Mouse (Mus musculus) liver, adult 2 months (tissue): Measurements from ENCODE around the gene Sall1. TPM values are rescaled to one million over a fixed set of nuclear protein-coding genes. Genes with fewer than 3 reads are reported as not detected.

Experiments used
- DNase-seq: peaks from one replicate; pipeline ENCODE4 v3.0.0-alpha.2; 2011; ENCODE audit warnings: low read depth, low spot score; ENCODE audit errors: extremely low read depth
- H3K27ac ChIP-seq: fragments of 200-500 bp; replicated peaks from 2 replicates; pipeline ENCODE4 v1.5.1; 2012; ENCODE audit warnings: low read depth, mild to moderate bottlenecking, control low read depth, inconsistent platforms, low read length; ENCODE audit not compliant: insufficient read depth
- H3K27me3 ChIP-seq: fragments of 200-500 bp; 2 replicates; pipeline ENCODE4 v1.6.1; 2012; ENCODE audit warnings: mild to moderate bottlenecking, moderate library complexity, low read length, inconsistent platforms; ENCODE audit not compliant: control insufficient read depth, insufficient read depth
- H3K36me3 ChIP-seq: fragments of 200-500 bp; 2 replicates; pipeline ENCODE4 v1.6.1; 2012; ENCODE audit warnings: low read length, inconsistent platforms; ENCODE audit not compliant: control insufficient read depth, insufficient read depth
- H3K4me1 ChIP-seq: fragments of 200-500 bp; 2 replicates; pipeline ENCODE4 v1.6.1; 2011; ENCODE audit warnings: low read length; ENCODE audit not compliant: control insufficient read depth, insufficient read depth
- H3K4me3 ChIP-seq: fragments of 200-500 bp; 2 replicates; pipeline ENCODE4 v1.5.1; 2011; ENCODE audit warnings: low read depth, mild to moderate bottlenecking, control low read depth, low read length, moderate library complexity; ENCODE audit not compliant: insufficient read depth
- H3K79me2 ChIP-seq: fragments of 200-500 bp; 2 replicates; pipeline ENCODE4 v1.6.1; 2012; ENCODE audit warnings: inconsistent platforms, mild to moderate bottlenecking, low read length, moderate library complexity; ENCODE audit not compliant: control insufficient read depth, insufficient read depth
- H3K9ac ChIP-seq: fragments of 200-500 bp; 2 replicates; pipeline ENCODE4 v1.6.1; 2012; ENCODE audit warnings: low read depth, mild to moderate bottlenecking, control low read depth, inconsistent platforms, low read length
- CTCF ChIP-seq: fragments of 200-500 bp; IDR thresholded peaks from 2 replicates; pipeline ENCODE4 v1.5.1; 2011; ENCODE audit warnings: low read depth, low read length, control low read depth
- POLR2A ChIP-seq: fragments of 200-500 bp; IDR thresholded peaks from 2 replicates; pipeline ENCODE4 v1.6.1; 2011; ENCODE audit warnings: low read length, control low read depth; ENCODE audit not compliant: insufficient read depth; ENCODE audit errors: extremely low read depth
- WGBS: fragments of 180-500 bp; shearing (Covaris S2); methylation state at CpG from one replicate; pipeline ENCODE4 v1.1.7; 2018; 5-methylcytosine and 5-hydroxymethylcytosine counted together
- polyA plus RNA-seq: library from polyadenylated mRNA; depleted of rRNA; stranded (reverse); fragments of >200 nt; gene quantifications from 2 replicates; pipeline ENCODE4 v1.2.3, GENCODE M21; 2012
- total RNA-seq: library from RNA; depleted of rRNA; stranded (reverse); fragments of >200 nt; gene quantifications from 2 replicates; pipeline ENCODE4 v1.2.3, GENCODE M21; 2014

The Sall1 gene
- total and polyA plus RNA-seq, 2 experiments, result 6.2 to 19.4 TPM

GRCm38 (mm10) chr8:89024796-89025195 lies 19.2 kb downstream of the Sall1 start:
- H3K79me2 ChIP-seq, result no peaks in the 10 kb centered on the region
- H3K4me1 ChIP-seq, result peaks cover 4% of the 10 kb centered on the region
- TF ChIP-seq CTCF (no peak), POLR2A (no peak)
- no peak overlapping the region for H3K27ac ChIP-seq
- H3K27me3 ChIP-seq, result no peaks in the 10 kb centered on the region
- no peak overlapping the region for H3K9ac ChIP-seq
- 66% methylated on average over 6 of the region's 6 CpGs for WGBS
- DNase-seq, result no peak
- no peaks in the 10 kb centered on the region; the same call in 1 of the 2 replicates for H3K36me3 ChIP-seq
- no peak overlapping the region for H3K4me3 ChIP-seq

DNA sequence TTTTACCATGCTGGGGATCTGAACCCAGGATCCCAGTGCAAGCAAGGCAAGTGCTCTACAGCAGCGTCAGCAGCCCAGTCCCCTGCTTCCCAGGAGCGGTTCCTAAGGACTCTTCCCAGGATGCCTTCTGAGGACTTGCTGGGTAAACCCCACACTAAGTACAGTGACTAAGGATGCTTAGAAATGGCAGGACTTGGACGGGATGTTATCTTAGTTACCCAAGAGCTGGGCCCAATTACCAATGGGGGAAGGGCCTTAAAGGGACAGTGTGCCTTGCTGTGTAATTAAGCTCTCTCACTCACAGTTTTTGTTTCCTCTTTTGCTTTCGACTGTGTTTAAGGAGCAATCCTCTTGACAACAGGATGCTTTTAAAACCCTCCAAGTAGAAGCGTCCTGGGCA lies 22.8 kb downstream of the Sall1 start:
- Histone ChIP-seq H3K27ac (no peak overlapping the region), H3K36me3 (no peaks in the 10 kb centered on the region), H3K4me1 (peaks cover 6% of the 10 kb centered on the region), H3K79me2 (no peaks in the 10 kb centered on the region), H3K4me3 (no peak overlapping the region), H3K9ac (no peak overlapping the region), H3K27me3 (no peaks in the 10 kb centered on the region)
- TF ChIP-seq CTCF (no peak), POLR2A (no peak)
- WGBS, result 7% methylated on average over 5 of the region's 5 CpGs
- DNase-seq, result peak; percentile 83

DNA sequence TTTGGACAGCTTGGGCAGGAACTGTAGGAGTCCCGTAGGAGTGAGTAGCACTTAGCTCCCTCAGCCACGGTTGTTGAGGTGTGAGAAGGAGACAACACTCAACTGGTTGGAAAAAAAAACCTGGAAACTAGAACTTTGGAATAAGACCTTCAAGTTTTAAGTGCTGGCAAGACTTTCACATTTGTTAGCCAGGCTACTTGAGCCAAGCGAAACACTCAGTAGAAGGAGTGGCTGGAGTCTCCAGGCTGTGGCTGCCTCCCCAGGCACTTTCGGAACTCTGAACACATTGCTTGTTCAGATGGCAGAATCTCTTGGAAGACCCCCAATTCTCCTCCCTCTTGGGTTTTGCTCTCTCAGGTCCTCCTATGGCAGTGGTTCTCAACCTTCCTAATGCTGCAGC lies 26.1 kb downstream of the Sall1 start:
- H3K36me3 ChIP-seq, result no peaks in the 10 kb centered on the region
- H3K27ac ChIP-seq, result no peak overlapping the region
- H3K4me1 ChIP-seq, result peaks cover 12% of the 10 kb centered on the region
- no peaks in the 10 kb centered on the region for H3K27me3 ChIP-seq
- H3K9ac ChIP-seq, result no peak overlapping the region
- no peak for TF ChIP-seq POLR2A
- no peak for TF ChIP-seq CTCF
- no peaks in the 10 kb centered on the region for H3K79me2 ChIP-seq
- H3K4me3 ChIP-seq, result no peak overlapping the region
- DNase-seq, result no peak
- WGBS, result 85% methylated on average over 4 of the region's 4 CpGs

- H3K27ac ChIP-seq, result no peak overlapping the region
- H3K9ac ChIP-seq, result no peak overlapping the region
- H3K27me3 ChIP-seq, result no peaks in the 10 kb centered on the region
- no peak overlapping the region for H3K4me3 ChIP-seq
- 60% methylated on average over 7 of the region's 7 CpGs for WGBS
- no peaks in the 10 kb centered on the region for H3K36me3 ChIP-seq
- no peak for TF ChIP-seq POLR2A
- no peak for TF ChIP-seq CTCF
- peaks cover 17% of the 10 kb centered on the region for H3K4me1 ChIP-seq
- no peaks in the 10 kb centered on the region for H3K79me2 ChIP-seq
- no peak for DNase-seq
Measured at GRCm38 (mm10) chr8:89016465-89017070, 27.4 kb downstream of the Sall1 start.

GRCm38 (mm10) chr8:89015539-89015938 lies 28.4 kb downstream of the Sall1 start:
- H3K36me3 ChIP-seq, result no peaks in the 10 kb centered on the region
- 16% methylated on average over 6 of the region's 6 CpGs for WGBS
- H3K79me2 ChIP-seq, result no peaks in the 10 kb centered on the region
- peaks cover 13% of the 10 kb centered on the region for H3K4me1 ChIP-seq
- H3K9ac ChIP-seq, result no peak overlapping the region
- no peak overlapping the region for H3K4me3 ChIP-seq
- DNase-seq, result peak; percentile 91
- no peaks in the 10 kb centered on the region for H3K27me3 ChIP-seq
- peak overlapping the region; percentile 80 for H3K27ac ChIP-seq
- TF ChIP-seq CTCF, result no peak
- TF ChIP-seq POLR2A, result no peak

DNA sequence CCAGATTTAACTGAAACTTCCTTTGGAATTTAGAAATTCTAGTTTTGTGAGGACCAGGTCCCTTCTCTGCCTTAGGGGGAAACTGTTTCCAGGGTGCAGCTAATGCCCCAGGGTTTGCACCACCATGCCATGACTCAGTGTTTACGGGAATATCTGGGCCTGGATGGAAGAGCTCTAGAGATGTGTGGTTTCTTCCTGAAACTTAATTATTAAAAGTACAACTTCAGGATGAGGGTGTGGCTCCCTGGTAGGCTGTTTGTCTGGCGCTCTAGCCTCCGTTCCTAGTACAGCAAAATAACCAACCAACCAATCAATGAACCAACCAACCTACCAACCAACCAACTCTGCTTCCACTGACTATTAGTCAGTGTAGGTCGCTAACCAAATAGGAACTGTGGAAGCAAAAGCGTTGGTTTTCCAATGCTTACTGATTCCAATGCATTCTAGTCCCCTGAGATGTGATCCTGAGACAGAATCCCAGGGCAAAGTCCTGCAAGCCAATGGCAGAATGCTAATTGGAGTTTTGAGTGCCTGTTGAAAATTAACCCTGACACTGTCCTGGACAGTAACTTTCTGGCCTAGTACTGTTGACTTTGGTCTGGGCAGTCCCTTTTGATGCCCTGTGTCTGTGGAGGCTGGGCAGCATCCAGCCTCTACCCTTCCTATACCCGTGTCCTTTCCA lies 31.0 kb downstream of the Sall1 start:
- Histone ChIP-seq H3K27me3 (no peaks in the 10 kb centered on the region), H3K36me3 (no peaks in the 10 kb centered on the region), H3K4me1 (peaks cover 13% of the 10 kb centered on the region), H3K4me3 (no peak overlapping the region), H3K79me2 (no peaks in the 10 kb centered on the region), H3K9ac (0 out of 2 replicates have a peak overlapping the region, but pooled peaks have one; percentile 12), H3K27ac (peak overlapping the region; percentile 92)
- DNase-seq, result peak; percentile 98
- TF ChIP-seq CTCF (no peak), POLR2A (no peak)
- 25% methylated on average over 6 of the region's 6 CpGs for WGBS
